Mouse (Mus musculus) brain, embryonic 18.5 days (tissue): ENCODE measurements at regions not wholly inside any gene's neighbourhood (a gene's known extent, or its start where the extent isn't known, plus 50 kb on each side); places are given as distances from the start of the nearest gene placed in this dataset.
A peak's percentile ranks its signal among the peaks of the same experiment; 100 is the strongest.
"Not testable (repeated sequence)": the region's sequence is repeated elsewhere in the genome, so short reads cannot be mapped to it uniquely, and the experiment has no call there.

ENCODE experiments used
- DNase-seq: peaks from one replicate; pipeline ENCODE4 v3.0.0-alpha.2; 2012; ENCODE audit warnings: low read depth, low spot score

DNA sequence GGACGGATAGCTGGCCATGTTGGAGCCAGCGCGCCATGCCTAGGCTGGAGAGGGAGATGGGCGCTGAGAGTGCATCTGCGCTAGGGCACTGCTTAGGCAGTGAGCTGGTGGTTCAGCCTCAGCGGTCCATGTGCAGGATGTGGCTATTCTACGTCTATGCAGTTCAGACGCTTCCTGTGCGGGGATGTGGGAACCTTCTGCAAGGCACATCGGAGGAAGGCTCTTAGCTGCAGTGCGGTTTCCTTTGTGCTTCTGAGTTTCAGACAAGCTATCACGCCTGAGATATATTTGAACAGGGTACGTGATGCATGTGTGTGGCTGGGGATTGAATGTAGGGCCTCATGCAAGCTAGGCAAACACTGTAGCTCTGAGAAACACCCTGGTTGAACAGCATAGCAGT is 54.4 kb upstream of the Lrpprc start:
- no peak for DNase-seq

- no peak for DNase-seq
Measured at GRCm38 (mm10) chr17:84846141-84846540, 55.6 kb upstream of the Lrpprc start.

DNA sequence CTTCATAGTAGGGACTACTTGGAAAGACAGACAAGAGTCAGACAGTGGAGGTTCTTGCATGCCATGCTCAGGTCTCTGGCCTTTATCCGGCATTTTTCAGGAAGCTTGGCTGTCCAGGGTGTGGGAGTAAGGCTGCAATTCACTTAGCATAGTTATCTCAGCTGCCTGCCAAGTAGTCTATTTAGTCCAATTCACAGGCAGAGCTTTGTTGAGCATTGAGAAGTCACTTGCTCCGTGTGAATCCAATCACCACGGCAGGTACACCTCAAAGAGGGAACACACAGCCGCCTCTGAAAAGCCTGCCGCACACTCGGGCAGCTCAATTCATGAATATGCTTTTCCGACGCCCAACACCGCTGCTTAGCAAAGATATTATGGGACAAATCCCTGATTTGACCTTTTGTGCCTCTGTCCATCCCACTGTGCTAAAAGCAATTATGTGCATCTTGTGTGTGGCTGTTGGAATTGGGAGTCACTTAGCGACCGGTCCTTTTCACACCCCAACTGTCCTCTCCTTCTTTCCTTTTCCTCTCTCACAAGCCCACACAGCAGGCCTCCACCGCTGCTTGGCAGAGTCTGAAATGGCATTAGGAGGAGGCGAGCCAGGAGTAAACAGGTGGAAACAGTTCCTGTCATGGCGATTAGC is 57.9 kb upstream of the Lrpprc start:
- no peak for DNase-seq

DNA sequence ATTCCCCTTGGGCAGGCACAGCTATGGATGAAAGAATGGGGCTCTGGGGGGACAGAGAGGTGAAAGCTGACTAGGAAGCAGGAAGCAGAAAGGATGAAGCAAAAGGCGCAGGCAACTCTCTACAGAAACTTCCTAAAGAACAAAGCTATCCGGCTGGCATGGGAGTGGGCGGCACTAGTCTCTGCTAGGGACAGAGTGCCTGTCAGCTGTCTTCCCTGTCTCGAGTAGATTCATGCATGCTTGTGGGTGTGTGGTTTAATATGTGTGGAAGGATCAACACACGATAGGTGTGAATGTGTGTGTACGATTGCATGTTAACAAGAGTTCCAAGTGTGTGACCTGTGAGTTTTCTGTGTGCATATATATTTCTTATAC is 58.4 kb upstream of the Lrpprc start:
- DNase-seq, result no peak

- no peak for DNase-seq
Measured at GRCm38 (mm10) chr17:84850464-84850863, 59.9 kb upstream of the Lrpprc start.

DNA sequence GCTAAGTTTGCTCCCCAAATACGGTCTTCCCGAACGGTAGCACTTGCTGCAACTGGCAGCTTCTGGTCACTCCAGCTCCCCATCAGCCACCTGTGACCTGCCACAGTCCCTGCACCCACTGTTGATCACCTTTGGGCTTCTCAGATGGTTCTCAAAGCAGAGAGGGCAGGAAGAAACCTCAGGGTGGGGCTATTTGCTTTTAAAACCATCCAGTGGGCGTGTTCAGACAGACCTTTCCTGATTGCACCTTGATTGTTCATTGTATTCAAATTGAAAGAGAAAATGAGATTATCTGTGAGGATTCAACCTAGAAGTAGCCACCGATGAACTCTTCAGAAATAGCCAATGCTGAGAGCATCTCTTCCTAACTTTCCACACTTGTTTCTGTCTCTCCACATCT is 60.3 kb upstream of the Lrpprc start:
- DNase-seq, result no peak

- DNase-seq, result no peak
Measured at GRCm38 (mm10) chr17:84856971-84857370, 66.4 kb upstream of the Lrpprc start.

DNA sequence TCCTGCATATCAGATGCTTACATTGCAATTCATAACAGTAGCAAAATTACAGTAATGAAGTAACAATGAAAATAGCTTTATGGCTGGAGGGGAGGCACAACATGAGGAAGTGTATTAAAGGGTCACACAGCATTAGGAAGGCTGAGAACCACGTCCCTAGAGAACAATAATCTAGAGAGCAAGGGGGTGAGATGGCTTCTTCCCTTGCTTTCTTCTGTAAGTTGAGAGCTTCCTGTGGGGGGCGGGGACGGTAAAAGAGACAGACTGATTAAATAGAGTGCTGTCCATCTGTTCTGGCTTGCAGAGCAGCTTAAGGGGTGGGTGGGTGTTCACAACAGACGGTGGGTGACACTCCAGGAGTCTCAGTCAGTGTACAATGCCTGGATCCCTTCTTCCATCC is 68.2 kb upstream of the Lrpprc start:
- no peak for DNase-seq

GRCm38 (mm10) chr17:84859916-84860315 is 69.3 kb upstream of the Lrpprc start:
- DNase-seq, result no peak

GRCm38 (mm10) chr17:84860835-84861234 is 70.2 kb upstream of the Lrpprc start:
- no peak for DNase-seq

GRCm38 (mm10) chr17:84864231-84864630 is 73.6 kb upstream of the Lrpprc start:
- DNase-seq, result not testable (repeated sequence)

GRCm38 (mm10) chr17:84865158-84865557 is 74.6 kb upstream of the Lrpprc start:
- no peak for DNase-seq

DNA sequence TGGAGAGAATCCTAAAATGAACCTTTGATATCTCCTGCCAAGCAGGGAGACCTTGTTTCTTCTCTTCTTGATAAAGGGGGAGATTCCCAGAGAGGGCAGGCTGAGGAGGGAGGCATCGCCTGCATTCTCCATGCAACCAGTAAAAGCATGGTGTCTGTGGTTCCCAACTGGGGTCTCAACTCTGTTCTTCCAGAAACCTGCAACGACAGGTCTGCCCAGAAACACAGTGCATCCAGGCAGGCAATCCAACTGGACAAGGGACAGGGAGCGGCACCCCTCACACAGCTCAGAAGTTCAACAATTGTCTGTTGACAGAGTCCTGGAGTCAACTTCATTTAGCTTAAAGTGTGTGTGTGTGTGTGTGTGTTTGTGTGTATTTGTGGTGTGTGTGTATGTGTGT is 75.0 kb upstream of the Lrpprc start:
- no peak for DNase-seq

DNA sequence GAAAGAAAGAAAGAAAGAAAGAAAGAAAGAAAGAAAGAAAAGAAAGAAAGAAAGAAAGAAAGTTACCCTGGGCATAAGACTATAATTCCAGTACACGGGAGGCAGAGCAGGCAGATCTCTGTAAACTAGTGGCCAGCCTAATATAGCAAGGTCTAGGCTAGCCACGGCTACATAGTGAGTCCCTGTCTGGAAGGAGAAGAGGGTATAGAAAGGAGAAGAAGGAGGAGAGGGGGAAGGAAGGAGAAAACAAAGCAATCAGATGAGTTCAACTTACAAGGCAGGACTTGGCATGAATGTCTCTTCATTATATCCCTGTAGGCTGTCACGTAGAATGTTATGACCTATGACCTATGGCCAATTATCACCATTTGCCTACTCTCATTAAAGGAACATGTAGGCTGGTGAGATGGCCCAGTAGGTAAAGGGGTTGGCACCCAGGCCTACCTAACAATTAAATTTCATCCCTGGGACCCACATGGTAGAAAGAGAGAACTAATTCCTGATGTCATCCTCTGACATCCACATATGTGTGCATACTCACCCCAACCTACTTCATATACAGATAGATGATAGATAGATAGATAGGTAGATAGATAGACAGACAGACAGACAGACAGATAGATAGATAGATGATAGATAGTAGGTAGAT is 78.6 kb upstream of the Lrpprc start:
- no peak for DNase-seq

GRCm38 (mm10) chr17:84873554-84873953 is 83.0 kb upstream of the Lrpprc start:
- DNase-seq, result no peak

DNA sequence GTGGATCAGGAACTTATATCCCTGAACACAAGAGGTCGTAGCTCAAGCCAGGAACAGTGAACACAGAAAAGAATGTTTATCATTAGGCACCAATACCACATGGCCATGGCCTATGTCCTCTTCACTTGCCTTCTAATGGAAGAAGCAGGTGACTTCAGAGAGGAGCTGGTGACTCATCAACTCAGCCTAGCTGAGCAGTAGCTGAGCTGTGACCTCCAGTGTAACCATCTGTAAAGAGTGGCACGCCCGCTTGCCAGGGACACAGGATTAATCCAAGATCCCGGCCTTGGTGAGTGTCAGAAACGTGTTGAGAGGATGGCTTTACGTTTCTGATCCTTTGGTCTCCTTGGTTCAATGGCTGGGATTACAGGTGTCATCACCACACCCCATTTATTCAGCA is 82.0 kb upstream of the Ppm1b start:
- DNase-seq, result no peak

GRCm38 (mm10) chr17:84875031-84875430 is 81.5 kb upstream of the Ppm1b start:
- no peak for DNase-seq

DNA sequence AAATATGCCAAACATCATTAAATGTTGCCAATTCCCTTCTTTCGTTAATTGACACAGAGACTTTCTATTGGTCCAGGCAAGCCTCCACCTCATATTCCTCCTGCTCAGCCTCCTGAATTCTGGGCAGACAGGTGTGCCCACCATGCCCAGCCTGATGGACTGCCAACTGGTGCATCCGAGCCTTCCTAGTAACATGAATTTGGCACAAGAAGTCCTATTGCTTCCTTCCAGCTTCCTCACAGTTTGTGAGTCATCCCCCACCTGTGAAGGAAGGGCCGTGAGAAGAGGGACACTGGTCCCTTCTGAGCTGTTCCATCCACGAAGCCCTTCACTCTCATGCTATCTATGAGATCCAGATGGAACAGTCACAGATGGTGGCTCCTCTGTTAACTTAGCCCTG is 80.5 kb upstream of the Ppm1b start:
- DNase-seq, result no peak

- DNase-seq, result no peak
Measured at GRCm38 (mm10) chr17:84877176-84877863, 79.2 kb upstream of the Ppm1b start.

DNA sequence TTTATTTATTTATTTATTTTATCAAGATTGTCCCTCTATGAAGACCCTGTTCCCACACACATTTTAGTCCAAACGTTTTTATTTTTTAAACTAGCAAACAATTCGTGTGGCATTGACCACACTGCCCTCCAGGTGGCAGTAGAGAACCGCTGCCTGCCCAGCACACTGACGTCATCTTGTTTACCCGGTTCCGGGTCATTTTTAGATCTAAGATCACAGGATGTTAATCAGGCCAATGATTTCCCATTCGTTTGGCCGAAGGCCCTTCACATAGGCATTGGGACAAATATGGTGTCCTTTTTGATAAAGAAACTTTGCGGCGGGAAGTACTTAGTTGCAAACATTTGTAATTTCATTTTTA is 78.7 kb upstream of the Ppm1b start:
- DNase-seq, result peak; percentile 14

- no peak for DNase-seq
Measured at GRCm38 (mm10) chr17:84878316-84878715, 78.2 kb upstream of the Ppm1b start.

DNA sequence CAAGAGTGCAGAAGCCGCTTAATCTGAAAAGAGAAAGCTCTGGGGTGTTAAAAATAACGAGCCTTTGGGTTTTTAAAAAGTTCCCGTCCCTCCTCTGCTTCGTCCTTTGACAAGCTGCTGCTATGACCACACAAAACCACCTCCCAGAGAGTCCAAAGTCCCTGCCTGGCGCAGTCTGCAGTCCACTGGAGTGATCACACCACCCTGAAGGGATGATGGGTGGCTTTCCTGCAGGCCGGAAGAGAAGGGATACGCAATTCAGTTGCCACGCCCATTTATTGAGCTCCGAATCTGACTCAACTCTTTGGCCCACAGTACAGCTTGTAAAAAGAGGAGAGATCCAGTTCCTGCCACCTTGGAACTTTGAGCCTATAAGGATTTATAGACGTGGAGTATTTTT is 77.4 kb upstream of the Ppm1b start:
- no peak for DNase-seq

DNA sequence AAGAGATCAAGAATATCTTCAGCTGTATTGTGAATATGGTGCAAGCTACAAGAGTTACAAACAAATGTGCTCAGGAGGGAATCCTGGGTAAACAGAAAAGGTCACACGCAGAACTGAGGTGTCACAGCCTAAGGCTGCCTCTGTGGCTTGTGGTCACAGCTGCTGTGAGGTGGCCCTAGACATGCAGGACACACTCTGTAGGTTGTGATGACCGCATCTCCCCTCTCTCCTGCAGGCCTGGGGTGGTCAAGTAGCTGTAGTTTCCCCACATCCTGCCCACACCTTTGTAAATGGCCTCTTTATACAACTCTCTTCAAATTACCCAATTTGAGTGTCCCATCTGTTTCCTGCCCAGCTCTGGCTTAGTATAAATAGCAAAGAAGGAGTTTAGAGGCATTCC is 75.6 kb upstream of the Ppm1b start:
- DNase-seq, result no peak
